Mouse (Mus musculus) lung, embryonic 14.5 days (tissue): ENCODE measurements around the gene Pla2g1b. TPM values are rescaled to one million over a fixed set of nuclear protein-coding genes. Genes with fewer than 3 reads are reported as not detected.
A peak's percentile ranks its signal among the peaks of the same experiment; 100 is the strongest.

Experiments used
- ATAC-seq: fragments of 200-750 bp; cut with Nextera tagmentation; 2 replicates; pipeline ENCODE4 v1.8.0; 2017; ENCODE audit warnings: mild to moderate bottlenecking, moderate TSS enrichment, moderate library complexity; ENCODE audit not compliant: insufficient read depth
- DNase-seq: peaks from one replicate; pipeline ENCODE4 v3.0.0-alpha.2; 2015
- H3K27ac ChIP-seq: fragments of 300-500 bp; sonication (generic); 2 replicates; pipeline ENCODE4 v1.5.1; 2014; ENCODE audit warnings: low read depth, mild to moderate bottlenecking, moderate library complexity
- H3K27me3 ChIP-seq: fragments of 300-500 bp; sonication (generic); 2 replicates; pipeline ENCODE4 v1.6.1; 2014; ENCODE audit warnings: low read length, control low read depth; ENCODE audit not compliant: insufficient read depth
- H3K36me3 ChIP-seq: fragments of 300-500 bp; sonication (generic); 2 replicates; pipeline ENCODE4 v1.6.1; 2014; ENCODE audit warnings: control low read depth; ENCODE audit not compliant: insufficient read depth
- H3K4me1 ChIP-seq: fragments of 300-500 bp; sonication (generic); 2 replicates; pipeline ENCODE4 v1.6.1; 2014; ENCODE audit warnings: antibody characterized with exemption, control low read depth; ENCODE audit not compliant: insufficient read depth
- H3K4me2 ChIP-seq: fragments of 300-500 bp; sonication (generic); 2 replicates; pipeline ENCODE4 v1.6.1; 2014; ENCODE audit warnings: mild to moderate bottlenecking
- H3K4me3 ChIP-seq: fragments of 300-500 bp; sonication (generic); 2 replicates; pipeline ENCODE4 v1.5.1; 2014; ENCODE audit warnings: low read depth, low read length
- H3K9ac ChIP-seq: fragments of 300-500 bp; sonication (generic); 2 replicates; pipeline ENCODE4 v1.6.1; 2014
- H3K9me3 ChIP-seq: fragments of 300-500 bp; sonication (generic); 2 replicates; pipeline ENCODE4 v1.6.1; 2016; ENCODE audit warnings: low read depth, low read length, control low read depth
- CTCF ChIP-seq: IDR thresholded peaks from 2 replicates; pipeline ENCODE4 v1.5.1; 2016; ENCODE audit warnings: antibody characterized with exemption, low read depth
- WGBS: fragments of 180-500 bp; shearing (Covaris S2); extraction: QIAGEN DNeasy Blood & Tissue Kit; methylation state at CpG from one replicate; pipeline ENCODE4 v1.1.7; 2014; 5-methylcytosine and 5-hydroxymethylcytosine counted together
- polyA plus RNA-seq: library from polyadenylated mRNA; unstranded; fragments of >200 nt; fragmentation: Nextera tagmentation; extraction: Ambion mirVana; gene quantifications from 2 replicates; pipeline ENCODE4 v1.2.1, GENCODE M21; 2014

The Pla2g1b gene
- polyA plus RNA-seq, 1 experiment from 2014 or later = 5.6 TPM

DNA sequence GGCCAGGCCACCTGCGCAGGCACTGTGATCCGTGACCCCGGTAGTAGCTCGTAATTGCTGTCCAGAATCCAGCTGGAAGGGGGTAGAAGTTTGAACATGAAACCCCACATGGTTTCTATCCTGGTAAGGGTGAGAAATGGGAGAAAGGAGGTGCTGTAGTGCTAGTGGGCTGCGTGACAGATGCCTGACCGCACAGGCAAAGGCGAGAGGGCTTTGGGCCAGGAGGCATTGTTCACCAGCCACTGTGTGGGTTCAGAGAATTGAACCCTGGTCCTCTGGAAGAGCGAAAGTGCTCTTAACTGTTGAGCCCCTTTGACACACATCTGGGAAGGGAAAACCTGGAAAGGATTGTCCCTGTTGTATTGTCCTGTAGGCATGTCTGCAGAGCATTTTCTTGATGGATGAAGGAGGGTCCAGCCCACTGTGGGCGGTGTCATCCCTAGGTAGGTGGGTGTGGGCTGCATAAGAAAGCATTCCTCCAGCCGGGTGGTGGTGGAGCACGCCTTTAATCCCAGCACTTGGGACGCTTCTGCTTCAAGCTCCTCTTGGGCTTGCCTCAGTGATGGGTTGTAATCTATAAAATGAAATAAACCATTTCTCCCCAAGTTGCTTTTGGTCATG is 10.2 kb downstream of the Pla2g1b start:
- H3K36me3 ChIP-seq = peaks cover 16% of the 10 kb centered on the region
- peak overlapping the region; percentile 31 for H3K4me3 ChIP-seq
- H3K4me2 ChIP-seq = peak overlapping the region; percentile 65
- TF ChIP-seq CTCF = no peak
- no peaks in the 10 kb centered on the region for H3K27me3 ChIP-seq
- DNase-seq (no peak), ATAC-seq (peak; percentile 39; the same call in 1 of the 2 replicates)
- 35% methylated on average over 12 of the region's 12 CpGs for WGBS
- H3K9me3 ChIP-seq = no peaks in the 10 kb centered on the region
- no peaks in the 10 kb centered on the region for H3K4me1 ChIP-seq
- peak overlapping the region; percentile 29; the same call in 1 of the 2 replicates for H3K9ac ChIP-seq
- no peak overlapping the region for H3K27ac ChIP-seq

DNA sequence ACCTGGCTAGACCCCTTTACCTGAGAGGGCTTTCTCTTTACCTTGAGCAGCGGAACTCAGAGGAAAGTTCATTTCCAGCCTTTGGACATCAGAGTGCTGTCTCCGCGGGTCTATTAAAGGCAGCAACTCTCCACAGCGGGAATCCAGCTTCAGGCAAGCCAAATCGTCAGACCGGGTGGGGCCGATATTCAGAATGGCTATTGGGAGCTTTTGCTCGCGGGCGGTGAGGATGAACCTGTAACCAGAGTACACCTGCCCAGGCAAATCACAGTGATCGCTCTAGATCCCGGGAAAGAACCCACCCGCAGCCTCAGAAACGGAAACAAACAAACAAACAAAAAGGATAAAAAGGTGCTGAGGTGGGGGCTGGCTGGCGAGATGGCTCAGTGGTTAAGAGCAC is 13.5 kb downstream of the Pla2g1b start:
- Histone ChIP-seq H3K9me3 (no peaks in the 10 kb centered on the region), H3K9ac (no peak overlapping the region)
- 50% methylated on average over 15 of the region's 15 CpGs for WGBS

DNA sequence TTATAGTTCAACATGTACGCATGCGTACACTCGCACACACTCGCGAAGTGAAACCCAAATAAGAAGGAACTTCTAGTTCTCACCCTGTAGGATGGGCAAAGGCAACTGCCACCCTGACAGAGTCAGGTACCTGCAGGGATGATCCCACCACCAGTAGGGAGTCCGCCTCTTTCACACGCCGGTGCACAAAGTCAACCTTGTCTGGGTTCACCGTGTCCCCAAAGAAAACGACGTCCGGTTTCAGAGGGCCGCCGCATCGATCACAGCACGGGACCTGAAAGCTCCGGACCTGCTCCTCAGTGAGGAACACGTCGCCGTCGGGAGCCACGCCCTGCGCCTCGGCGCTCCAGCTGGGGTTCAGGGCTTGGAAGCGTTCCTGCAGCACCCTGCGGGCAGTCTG is 14.0 kb downstream of the Pla2g1b start:
- TF ChIP-seq CTCF = no peak
- DNase-seq = no peak
- Histone ChIP-seq H3K9ac (no peak overlapping the region), H3K36me3 (peaks cover 16% of the 10 kb centered on the region), H3K4me3 (no peak overlapping the region; the same call in 1 of the 2 replicates), H3K27me3 (no peaks in the 10 kb centered on the region), H3K27ac (no peak overlapping the region), H3K4me1 (no peaks in the 10 kb centered on the region), H3K4me2 (peak overlapping the region; percentile 48), H3K9me3 (no peaks in the 10 kb centered on the region)
- ATAC-seq = no peak
- 25% methylated on average over 27 of the region's 27 CpGs for WGBS

More for the DNA sequence above, 13.5 kb downstream of the Pla2g1b start:
- no peaks in the 10 kb centered on the region for H3K27me3 ChIP-seq
- no peaks in the 10 kb centered on the region for H3K4me1 ChIP-seq
- H3K36me3 ChIP-seq = peaks cover 16% of the 10 kb centered on the region
- DNase-seq (no peak), ATAC-seq (no peak)
- TF ChIP-seq CTCF = no peak
- H3K4me3 ChIP-seq = no peak overlapping the region
- no peak overlapping the region for H3K4me2 ChIP-seq
- no peak overlapping the region for H3K27ac ChIP-seq

DNA sequence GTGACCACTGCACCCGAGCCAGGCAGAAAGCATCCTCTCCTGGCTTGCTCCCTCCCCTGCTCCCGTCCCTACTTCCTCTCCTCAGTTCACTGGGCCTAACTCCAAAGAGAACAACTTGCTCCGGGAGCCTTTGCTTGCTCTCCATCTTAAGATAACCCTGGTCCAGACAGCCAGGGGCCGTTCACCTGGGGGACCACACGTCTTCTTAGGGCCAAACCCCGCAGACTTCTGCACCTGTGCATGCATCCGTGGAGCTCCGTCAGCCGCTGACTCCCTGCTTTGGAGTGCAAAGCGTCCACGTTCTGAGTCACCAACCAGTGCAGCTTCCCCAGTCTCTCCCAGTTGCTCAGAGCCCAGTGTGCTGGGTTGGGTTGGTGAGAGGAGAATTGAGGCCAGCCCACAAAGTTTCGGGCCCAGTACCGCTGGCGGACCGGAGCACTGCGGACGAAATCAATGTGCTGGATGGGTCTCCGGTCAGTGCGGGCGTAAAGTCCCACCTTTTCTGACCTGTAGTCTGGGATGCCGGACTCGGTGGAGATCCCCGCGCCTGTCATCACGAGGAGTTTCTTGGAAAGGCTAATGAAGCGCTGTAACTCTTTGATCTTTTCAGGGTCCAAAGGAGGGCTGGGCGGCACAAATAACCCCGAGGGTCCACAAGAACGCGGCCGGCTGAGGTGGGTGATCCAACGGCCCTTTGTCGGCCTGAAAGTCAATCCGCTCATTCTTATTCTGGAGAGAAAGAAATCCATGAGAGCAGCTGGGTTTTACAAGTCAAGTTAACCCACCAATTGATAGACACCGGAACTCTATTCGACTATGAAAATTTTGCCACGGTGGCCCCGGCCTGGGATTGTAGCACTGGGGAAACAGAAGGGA is 16.6 kb downstream of the Pla2g1b start:
- Histone ChIP-seq H3K4me3 (peak overlapping the region; percentile 5; the same call in 1 of the 2 replicates), H3K27me3 (no peaks in the 10 kb centered on the region), H3K27ac (no peak overlapping the region), H3K9ac (peak overlapping the region; percentile 9; the same call in 1 of the 2 replicates), H3K4me1 (no peaks in the 10 kb centered on the region), H3K36me3 (peaks cover 10% of the 10 kb centered on the region), H3K4me2 (peak overlapping the region; percentile 63; the same call in 1 of the 2 replicates), H3K9me3 (no peaks in the 10 kb centered on the region)
- no peak for ATAC-seq
- WGBS = 36% methylated on average over 38 of the region's 38 CpGs
- DNase-seq = no peak
- no peak for TF ChIP-seq CTCF

DNA sequence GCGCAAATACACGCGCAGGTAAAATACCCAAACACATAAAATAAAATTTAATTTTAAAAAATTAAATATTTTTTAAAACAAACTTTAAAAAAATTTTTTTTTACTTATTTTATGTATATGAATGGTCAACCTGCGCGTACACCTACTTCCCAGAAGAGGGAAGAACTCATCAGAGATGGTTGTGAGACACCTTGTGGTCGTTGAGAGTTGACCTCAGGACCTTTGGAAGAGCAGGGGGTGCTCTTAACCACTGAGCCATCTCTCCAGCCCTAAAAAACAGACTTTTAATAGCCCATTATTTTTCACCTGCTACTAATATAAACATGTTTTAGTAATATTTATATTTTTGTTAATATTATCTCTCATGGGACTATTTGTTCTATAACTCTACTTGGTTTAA is 17.3 kb downstream of the Pla2g1b start:
- ATAC-seq = no peak

DNA sequence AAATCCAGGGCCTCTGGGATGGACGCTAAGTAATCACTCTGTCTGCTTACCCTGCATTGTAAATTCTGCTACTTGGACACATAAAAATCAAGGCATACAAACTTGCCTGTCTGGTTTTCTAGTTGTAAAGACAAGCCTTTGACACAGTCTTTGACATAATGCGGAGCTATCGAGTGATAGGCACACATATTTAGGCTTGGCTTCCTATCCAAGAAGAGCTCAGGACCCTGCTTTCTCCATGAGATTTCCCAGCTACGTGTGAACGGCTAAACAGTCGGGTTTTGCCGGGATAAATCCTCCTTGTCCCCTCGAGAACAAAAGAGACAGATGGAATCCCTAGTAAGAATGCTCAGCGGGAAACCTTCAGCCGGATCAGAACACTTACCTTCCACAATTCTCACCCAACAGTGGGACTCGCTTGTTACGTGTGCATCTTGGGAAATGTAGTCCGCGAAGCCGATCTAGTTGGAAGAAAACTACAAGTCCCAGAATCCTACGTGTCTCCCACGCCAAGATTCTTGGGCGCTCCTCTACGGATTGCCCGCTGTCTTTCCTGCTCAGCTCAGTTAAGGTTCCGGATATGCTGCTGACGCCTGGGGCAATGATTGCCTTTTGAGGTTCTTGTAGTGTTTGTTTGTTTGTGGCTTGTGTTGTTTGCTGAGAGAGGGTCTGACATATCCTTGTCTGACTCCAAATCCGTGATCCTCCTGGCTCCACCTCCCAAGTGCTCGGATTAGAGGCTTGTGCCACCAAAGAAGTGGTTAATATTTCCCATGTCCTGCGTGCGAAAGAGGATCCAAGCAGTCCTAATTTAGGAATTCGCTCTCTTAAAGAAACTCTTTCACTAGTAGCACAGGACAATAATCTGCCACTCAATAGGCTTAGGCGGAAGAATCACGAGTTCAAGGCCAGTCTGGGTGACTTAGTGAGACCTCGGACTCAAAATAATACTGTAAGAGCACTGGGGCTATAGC is 18.2 kb downstream of the Pla2g1b start, which contains the start of gene Sirt4:
TSS of gene Sirt4 (minus strand) at position 779 of the 974 bp plus-strand sequence.
- H3K4me3 ChIP-seq = peak within 1 kb of the TSS; percentile 39
- ATAC-seq (peak; percentile 87), DNase-seq (peak; percentile 99)
- H3K4me2 ChIP-seq = peak within 1 kb of the TSS; percentile 63
- H3K27ac ChIP-seq = peak within 1 kb of the TSS; percentile 58
- H3K9me3 ChIP-seq = no peaks in the 10 kb centered on the region
- peaks cover 5% of the 10 kb centered on the region for H3K36me3 ChIP-seq
- H3K9ac ChIP-seq = peak within 1 kb of the TSS; percentile 45
- H3K27me3 ChIP-seq = no peaks in the 10 kb centered on the region
- no peaks in the 10 kb centered on the region for H3K4me1 ChIP-seq
- WGBS = 6% methylated on average over 30 of the region's 30 CpGs
- TF ChIP-seq CTCF = no peak

More for the DNA sequence above, 17.3 kb downstream of the Pla2g1b start:
- Histone ChIP-seq H3K9me3 (no peaks in the 10 kb centered on the region), H3K36me3 (peaks cover 7% of the 10 kb centered on the region), H3K27me3 (no peaks in the 10 kb centered on the region), H3K4me1 (no peaks in the 10 kb centered on the region), H3K4me2 (peak overlapping the region; percentile 63), H3K4me3 (no peak overlapping the region), H3K27ac (no peak overlapping the region), H3K9ac (no peak overlapping the region)
- 43% methylated on average over 6 of the region's 6 CpGs for WGBS
- DNase-seq = no peak
- no peak; the same call in 1 of the 2 replicates for TF ChIP-seq CTCF
